Mouse (Mus musculus) splenic B cell, adult 2 months (primary cell): ENCODE measurements around the gene Zfp653.

Experiments
- DNase-seq: peaks from one replicate; pipeline ENCODE4 v3.0.0-alpha.2; 2011; ENCODE audit warnings: low read depth, low spot score
- H3K27me3 ChIP-seq: 2 replicates; pipeline ENCODE4 v1.6.1; 2012; ENCODE audit warnings: mild to moderate bottlenecking, low read length, moderate library complexity, mixed read lengths; ENCODE audit not compliant: control insufficient read depth, poor library complexity, insufficient read depth, severe bottlenecking
- H3K36me3 ChIP-seq: 2 replicates; pipeline ENCODE4 v1.6.1; 2012; ENCODE audit warnings: mild to moderate bottlenecking, low read length, moderate library complexity, mixed read lengths; ENCODE audit not compliant: control insufficient read depth, poor library complexity, insufficient read depth, severe bottlenecking

Gene Zfp653

GRCm38 (mm10) chr9:22055713-22056112 lies 15.5 kb downstream of the Zfp653 start:
- no peak for DNase-seq
- H3K36me3 ChIP-seq = no peaks in the 10 kb centered on the region; the same call in 1 of the 2 replicates
- no peaks in the 10 kb centered on the region for H3K27me3 ChIP-seq

GRCm38 (mm10) chr9:22054411-22055076 lies 16.6 kb downstream of the Zfp653 start:
- peak; percentile 93 for DNase-seq
- H3K36me3 ChIP-seq = no peaks in the 10 kb centered on the region; the same call in 1 of the 2 replicates
- no peaks in the 10 kb centered on the region for H3K27me3 ChIP-seq

GRCm38 (mm10) chr9:22053657-22054056 lies 17.5 kb downstream of the Zfp653 start:
- no peak for DNase-seq
- Histone ChIP-seq H3K36me3 (no peaks in the 10 kb centered on the region; the same call in 1 of the 2 replicates), H3K27me3 (no peaks in the 10 kb centered on the region)

GRCm38 (mm10) chr9:22051958-22052254 lies 19.3 kb downstream of the Zfp653 start, which contains the start of gene Elavl3:
Elavl3 (minus strand) TSS chr9:22052023.
- Histone ChIP-seq H3K36me3 (no peaks in the 10 kb centered on the region; the same call in 1 of the 2 replicates), H3K27me3 (no peaks in the 10 kb centered on the region)
- no peak for DNase-seq

- Histone ChIP-seq H3K36me3 (no peaks in the 10 kb centered on the region), H3K27me3 (no peaks in the 10 kb centered on the region)
- DNase-seq = peak; percentile 22
These were observed 19.8 kb downstream of the Zfp653 start for GRCm38 (mm10) chr9:22051161-22051957.

- DNase-seq = peak; percentile 58
- Histone ChIP-seq H3K27me3 (no peaks in the 10 kb centered on the region), H3K36me3 (no peaks in the 10 kb centered on the region)
These were observed 20.8 kb downstream of the Zfp653 start for GRCm38 (mm10) chr9:22050351-22050889.

- no peaks in the 10 kb centered on the region for H3K27me3 ChIP-seq
- no peaks in the 10 kb centered on the region for H3K36me3 ChIP-seq
- no peak for DNase-seq
These were observed 21.4 kb downstream of the Zfp653 start for GRCm38 (mm10) chr9:22049721-22050270.

- H3K36me3 ChIP-seq = no peaks in the 10 kb centered on the region
- no peaks in the 10 kb centered on the region for H3K27me3 ChIP-seq
- no peak for DNase-seq
These were observed 21.9 kb downstream of the Zfp653 start for GRCm38 (mm10) chr9:22049315-22049714.

- Histone ChIP-seq H3K27me3 (no peaks in the 10 kb centered on the region), H3K36me3 (no peaks in the 10 kb centered on the region)
- DNase-seq = no peak
These were observed 23.8 kb downstream of the Zfp653 start for GRCm38 (mm10) chr9:22047329-22047728.

- H3K36me3 ChIP-seq = no peaks in the 10 kb centered on the region
- no peak for DNase-seq
These were observed 29.3 kb downstream of the Zfp653 start for GRCm38 (mm10) chr9:22041832-22042231.

GRCm38 (mm10) chr9:22037826-22038225 lies 33.4 kb downstream of the Zfp653 start:
- Histone ChIP-seq H3K36me3 (no peaks in the 10 kb centered on the region), H3K27me3 (no peaks in the 10 kb centered on the region)
- no peak for DNase-seq

More at GRCm38 (mm10) chr9:22041832-22042231, 29.3 kb downstream of the Zfp653 start:
- H3K27me3 ChIP-seq = no peaks in the 10 kb centered on the region

- no peaks in the 10 kb centered on the region for H3K27me3 ChIP-seq
- no peak for DNase-seq
- H3K36me3 ChIP-seq = no peaks in the 10 kb centered on the region
These were observed 35.7 kb downstream of the Zfp653 start for GRCm38 (mm10) chr9:22035300-22036044.

- no peak for DNase-seq
- Histone ChIP-seq H3K27me3 (no peaks in the 10 kb centered on the region), H3K36me3 (no peaks in the 10 kb centered on the region)
These were observed 40.8 kb downstream of the Zfp653 start for GRCm38 (mm10) chr9:22030386-22030785.

GRCm38 (mm10) chr9:22028467-22028866 lies 42.7 kb downstream of the Zfp653 start:
- no peaks in the 10 kb centered on the region for H3K27me3 ChIP-seq
- H3K36me3 ChIP-seq = no peaks in the 10 kb centered on the region
- no peak for DNase-seq
